Mouse (Mus musculus) layer of hippocampus, adult 11-12 months (tissue): ENCODE measurements around the gene Dctn1.

Experiments
- DNase-seq: peaks from one replicate; pipeline ENCODE4 v3.0.0; 2022; ENCODE audit warnings: low spot score

The Dctn1 gene

GRCm38 (mm10) chr6:83233306-83233705 is 67.6 kb downstream of the Dctn1 start:
- no peak for DNase-seq

GRCm38 (mm10) chr6:83234280-83234741 is 68.6 kb downstream of the Dctn1 start:
- DNase-seq: no peak

- no peak for DNase-seq
Measured at GRCm38 (mm10) chr6:83237123-83237522, 71.4 kb downstream of the Dctn1 start.

- DNase-seq: no peak
Measured at GRCm38 (mm10) chr6:83244422-83245061, 78.8 kb downstream of the Dctn1 start.

- no peak for DNase-seq
Measured at GRCm38 (mm10) chr6:83245134-83245533, 79.4 kb downstream of the Dctn1 start.

- DNase-seq: no peak
Measured at GRCm38 (mm10) chr6:83245997-83246396, 80.3 kb downstream of the Dctn1 start.

GRCm38 (mm10) chr6:83246750-83247149 is 81.0 kb downstream of the Dctn1 start:
- no peak for DNase-seq

GRCm38 (mm10) chr6:83247153-83247552 is 81.4 kb downstream of the Dctn1 start:
- DNase-seq: no peak
